Mouse (Mus musculus) gastrocnemius, postnatal 10 days (tissue): ENCODE data around the gene Ubxn7. TPM values are rescaled to one million over a fixed set of nuclear protein-coding genes. Genes with fewer than 3 reads are reported as not detected.
"Not testable (repeated sequence)": the region's sequence is repeated elsewhere in the genome, so short reads cannot be mapped to it uniquely, and the experiment has no call there.

Source experiments
- DNase-seq: peaks from one replicate; pipeline ENCODE4 v3.0.0; 2021; ENCODE audit warnings: mixed read lengths
- long read RNA-seq, 2 experiments: library from polyadenylated mRNA; stranded (forward); transcript quantifications; one replicate each; pipeline ENCODE4 v2.0.0; 2021
- total RNA-seq, 2 experiments: library from RNA; stranded (reverse); gene quantifications; 2 replicates each; pipeline ENCODE4 v1.2.3; 2021

Gene Ubxn7
- 10 to 100 TPM; 25.3 to 31.1 TPM for total RNA-seq
- long read RNA-seq, experiment 1, full-length matches to known transcripts: 12 of 14 reads
- long read RNA-seq, experiment 1, partial matches to known transcripts: 0 of 14 reads
- long read RNA-seq, experiment 1, other reads (novel, unspliced or antisense): 2 of 14 reads
- long read RNA-seq, experiment 2, full-length matches to known transcripts: 3 of 5 reads
- long read RNA-seq, experiment 2, partial matches to known transcripts: 2 of 5 reads
- long read RNA-seq, experiment 2, other reads (novel, unspliced or antisense): 0 of 5 reads

DNA sequence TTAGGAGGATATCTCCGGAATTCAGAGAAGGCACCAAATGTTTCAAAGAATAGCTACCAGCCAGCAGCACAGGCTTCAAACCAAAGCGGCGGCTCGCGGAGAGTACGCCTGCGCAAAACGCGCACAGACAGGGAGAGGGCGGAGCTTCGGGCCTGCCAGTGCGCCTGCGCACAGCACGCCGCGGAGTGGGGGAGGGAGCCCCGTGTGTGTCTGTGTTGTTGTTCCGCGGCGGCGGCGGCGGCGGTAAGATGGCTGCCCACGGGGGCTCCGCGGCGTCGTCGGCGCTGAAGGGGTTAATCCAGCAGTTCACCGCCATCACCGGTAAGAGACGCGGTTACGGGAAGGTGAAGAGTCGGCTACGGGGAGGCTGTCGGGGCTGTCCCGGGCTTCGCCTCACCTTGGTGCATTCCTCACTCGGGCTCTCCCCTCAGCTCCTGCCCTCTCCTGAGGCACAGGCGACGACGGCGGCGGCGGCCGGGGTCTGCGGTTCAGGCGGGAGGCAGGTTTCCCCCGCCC lies at the start of gene Ubxn7:
Gene Ubxn7, plus strand, starts transcription at position 218 of the 516 bp plus-strand sequence.
- DNase-seq: peak; percentile 99

DNA sequence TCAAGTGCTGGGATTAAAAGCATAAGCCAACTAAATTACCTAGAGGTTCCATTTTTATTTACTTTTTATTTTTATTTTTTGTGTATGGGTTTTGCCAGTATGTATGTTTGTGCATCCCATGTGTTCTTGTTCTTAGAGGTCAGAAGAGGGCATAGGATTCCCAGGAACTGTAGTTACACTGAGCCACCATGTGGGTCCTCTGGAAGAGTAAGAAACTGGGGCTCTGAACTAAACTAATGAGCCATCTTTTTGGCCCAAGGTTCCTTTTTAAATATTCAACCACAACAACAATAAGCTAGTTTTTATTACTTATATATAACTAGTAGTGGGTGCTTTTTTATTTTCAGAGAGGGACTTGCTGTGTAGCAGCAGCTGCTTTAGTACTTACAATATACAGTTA lies 49.4 kb upstream of the Ubxn7 start:
- DNase-seq: no peak

DNA sequence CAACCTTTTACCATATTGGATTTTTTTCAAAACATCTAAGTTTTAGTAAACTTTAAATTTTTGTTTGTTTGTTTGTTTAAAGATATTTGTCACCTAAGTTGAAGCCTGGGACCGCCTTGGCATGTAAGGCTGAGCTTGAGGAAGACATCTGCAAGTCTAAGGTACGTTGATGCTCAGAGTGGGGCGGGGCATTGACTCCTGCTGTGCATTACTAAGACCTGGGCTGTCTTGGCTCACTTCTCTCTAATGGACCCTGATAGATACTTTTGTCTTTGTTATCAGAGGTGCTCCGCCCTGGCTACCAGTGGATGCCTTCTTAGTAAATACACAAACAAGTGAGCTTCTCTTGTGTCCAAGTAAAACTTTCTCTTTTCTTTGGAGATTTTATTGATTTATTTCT lies 40.2 kb upstream of the Ubxn7 start:
- no peak for DNase-seq

DNA sequence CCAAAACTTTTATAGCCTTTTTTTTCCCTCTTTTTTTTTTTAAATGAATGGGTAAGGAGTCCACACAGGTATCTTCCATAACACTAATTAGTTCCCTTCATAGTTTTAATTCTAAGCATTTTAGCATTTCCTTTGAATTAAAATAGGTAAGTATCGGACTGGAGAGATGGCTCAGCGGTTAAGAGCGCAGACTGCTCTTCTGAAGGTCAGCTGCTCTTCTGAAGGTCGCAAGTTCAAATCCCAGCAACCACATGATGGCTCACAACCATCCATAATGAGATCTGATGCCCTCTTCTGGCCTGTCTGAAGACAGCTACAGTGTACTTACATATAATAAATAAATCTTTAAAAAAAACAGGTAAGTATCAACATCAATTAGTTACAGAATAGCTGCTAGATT lies 32.4 kb upstream of the Ubxn7 start:
- DNase-seq: not testable (repeated sequence)

DNA sequence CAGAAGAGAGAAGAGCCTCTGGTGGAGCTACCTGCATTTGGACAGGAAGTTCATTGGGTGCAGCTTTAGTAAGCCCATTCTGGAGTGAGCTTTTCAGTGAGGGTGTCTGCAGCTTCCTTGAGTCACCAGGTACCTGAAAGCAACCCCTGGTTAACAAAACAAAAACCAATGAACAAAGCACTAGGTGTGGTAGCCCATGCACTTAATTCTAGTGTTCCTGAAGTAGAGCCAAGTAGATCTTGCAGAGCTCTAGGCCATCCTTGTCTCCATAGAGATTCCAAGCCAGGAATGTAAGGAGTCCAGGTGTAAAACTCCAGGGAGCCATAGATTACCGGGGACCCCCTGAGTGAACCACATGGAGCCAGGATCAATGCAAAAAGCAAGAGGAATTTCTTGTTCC lies 29.0 kb upstream of the Ubxn7 start:
- DNase-seq: no peak

DNA sequence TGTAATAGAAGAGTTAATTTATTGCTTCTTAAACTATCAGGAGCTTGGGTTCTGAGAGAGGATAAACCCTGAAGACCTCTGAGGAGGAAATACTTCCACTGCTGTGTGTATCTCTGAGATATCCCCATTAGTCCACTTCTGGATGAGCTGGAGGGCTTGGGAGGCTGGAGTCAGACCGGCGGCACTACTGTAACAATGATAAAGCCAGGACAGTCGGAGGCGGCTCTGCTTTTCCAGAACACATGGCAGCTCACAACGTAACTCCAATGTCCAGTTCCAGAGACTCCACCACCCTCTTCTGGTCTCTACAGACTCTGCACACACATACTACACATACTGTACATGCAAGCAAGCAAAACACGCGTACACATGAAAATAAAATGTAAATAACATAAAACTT lies 28.2 kb upstream of the Ubxn7 start:
- DNase-seq: no peak

DNA sequence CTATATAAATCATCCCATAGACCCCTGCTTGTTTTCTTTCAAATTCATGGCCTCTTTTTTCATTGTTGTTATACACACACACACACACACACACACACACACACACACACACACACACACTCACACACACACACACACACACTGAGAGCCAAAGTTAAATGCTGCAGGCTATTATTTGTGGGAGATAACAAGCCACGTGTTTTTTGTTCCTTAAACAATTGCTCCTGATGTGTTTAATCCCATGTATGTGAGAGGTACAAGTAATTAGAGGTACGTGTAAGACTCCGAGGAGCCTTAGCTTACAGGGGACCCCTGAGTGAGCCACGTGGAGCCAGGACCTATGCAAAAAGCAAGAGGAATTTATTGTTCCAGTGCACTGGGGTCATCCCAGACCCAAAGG lies 20.1 kb upstream of the Ubxn7 start:
- no peak for DNase-seq

DNA sequence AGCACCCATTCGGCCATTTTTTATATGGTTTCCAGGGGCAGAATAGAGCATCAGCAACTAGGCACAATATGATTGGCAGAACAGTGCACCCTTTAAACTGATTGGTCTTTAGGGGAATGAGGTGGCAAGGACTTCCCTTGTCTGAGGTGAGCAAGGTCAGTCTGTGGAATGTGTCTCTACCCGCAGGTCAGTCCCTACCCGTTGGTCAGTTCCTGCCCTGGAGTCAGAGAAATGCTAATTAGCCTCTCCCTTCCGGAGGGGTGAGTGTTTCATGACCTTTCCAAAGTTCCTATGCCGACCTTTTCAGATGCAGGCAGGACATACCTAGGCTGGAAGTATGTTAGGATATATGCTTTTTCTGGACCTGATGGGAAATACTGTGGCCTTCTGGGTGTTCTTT lies 19.7 kb upstream of the Ubxn7 start:
- no peak for DNase-seq

DNA sequence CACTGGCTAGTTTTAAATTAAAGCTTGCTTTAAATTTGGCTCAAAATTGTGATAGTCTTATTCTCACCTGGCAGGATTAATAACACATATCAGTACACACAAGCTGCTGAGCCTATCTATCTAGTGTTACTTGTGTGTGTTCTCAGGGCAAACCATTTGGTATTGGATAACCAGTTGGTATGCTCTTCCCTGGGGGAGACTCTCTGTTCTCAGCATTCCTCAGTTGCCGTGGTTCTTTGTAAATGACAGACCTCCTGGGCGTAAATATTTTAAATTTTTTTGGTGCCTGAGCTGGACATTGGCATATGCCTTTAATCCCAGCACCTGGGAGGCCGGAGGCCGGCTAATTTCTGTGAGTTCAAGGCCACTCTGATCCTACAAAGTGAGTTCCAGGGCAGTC lies 19.2 kb upstream of the Ubxn7 start:
- no peak for DNase-seq

DNA sequence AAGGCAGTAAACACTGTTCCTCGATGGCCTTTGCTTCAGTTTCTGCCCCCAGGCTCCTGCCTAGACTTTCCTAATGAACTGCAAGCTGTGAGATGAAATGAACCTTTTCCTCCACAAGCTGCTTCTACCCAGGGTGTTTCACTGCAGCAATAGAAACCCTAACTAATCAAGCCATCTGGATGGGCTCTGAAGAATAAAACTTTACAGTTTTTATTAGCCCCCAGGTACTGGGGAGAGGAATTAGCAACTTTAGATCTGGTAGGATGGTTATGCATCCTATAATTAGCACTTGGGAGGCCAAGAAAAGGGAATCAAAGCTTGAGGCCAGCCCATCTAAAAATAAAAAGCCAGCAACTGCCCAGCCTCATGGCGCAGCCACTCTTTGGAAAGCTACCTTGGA lies 15.5 kb upstream of the Ubxn7 start:
- DNase-seq: no peak

DNA sequence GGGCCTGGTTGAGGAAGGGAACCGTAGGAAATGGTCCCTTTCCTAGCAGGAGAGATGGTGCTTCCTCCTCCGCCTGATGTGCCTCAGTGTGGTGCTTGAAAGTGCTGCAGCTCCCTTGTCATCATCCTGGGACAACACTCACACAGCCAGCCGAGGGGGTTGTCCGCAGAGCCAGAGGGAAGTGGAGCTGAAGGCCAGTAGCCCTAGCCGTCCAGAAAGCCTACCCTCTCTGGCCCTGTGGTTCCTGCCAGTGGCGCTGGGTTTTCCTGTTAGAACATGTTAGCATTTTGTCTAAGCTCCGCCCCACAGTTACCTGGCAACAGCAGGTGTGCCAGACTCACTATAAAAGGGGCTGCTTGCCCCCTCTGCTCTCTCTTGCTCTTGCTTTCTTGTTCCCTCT lies 8.1 kb upstream of the Ubxn7 start:
- DNase-seq: no peak

DNA sequence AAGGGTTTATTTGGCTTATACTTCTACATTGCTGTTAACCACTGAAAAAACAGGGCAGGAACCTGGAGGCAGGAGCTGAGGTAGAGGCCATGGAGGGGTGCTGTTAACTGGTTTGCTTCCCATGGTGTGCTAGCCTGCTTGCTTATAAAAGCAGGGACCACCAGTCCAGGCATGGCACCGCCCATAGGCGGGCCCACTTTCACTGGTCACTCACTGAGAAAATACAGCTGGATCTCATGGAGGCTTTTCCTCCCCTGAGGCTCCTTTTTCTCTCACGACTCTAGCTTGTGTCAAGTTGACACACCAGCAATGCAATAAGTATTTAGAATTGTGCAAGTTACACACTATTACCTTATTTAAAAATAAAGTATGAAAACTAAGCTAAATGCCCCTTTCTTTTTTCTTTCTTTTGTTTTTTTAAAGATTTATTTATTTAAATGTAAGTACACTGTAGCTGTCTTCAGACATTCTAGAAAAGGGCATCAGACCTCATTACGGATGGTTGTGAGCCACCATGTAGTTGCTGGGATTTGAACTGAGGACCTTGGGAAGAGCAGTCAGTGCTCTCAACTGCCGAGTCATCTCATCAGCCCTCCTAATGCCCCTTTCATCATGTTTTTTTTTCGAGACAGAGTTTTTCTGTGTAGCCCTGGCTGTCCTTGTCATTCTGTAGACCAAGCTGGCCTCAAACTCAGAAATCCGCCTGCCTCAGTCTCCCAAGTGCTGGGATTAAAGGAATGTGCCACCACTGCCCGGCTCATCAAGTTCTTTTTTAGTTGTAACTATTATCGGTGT lies 984 bp upstream of the Ubxn7 start:
- DNase-seq: no peak

DNA sequence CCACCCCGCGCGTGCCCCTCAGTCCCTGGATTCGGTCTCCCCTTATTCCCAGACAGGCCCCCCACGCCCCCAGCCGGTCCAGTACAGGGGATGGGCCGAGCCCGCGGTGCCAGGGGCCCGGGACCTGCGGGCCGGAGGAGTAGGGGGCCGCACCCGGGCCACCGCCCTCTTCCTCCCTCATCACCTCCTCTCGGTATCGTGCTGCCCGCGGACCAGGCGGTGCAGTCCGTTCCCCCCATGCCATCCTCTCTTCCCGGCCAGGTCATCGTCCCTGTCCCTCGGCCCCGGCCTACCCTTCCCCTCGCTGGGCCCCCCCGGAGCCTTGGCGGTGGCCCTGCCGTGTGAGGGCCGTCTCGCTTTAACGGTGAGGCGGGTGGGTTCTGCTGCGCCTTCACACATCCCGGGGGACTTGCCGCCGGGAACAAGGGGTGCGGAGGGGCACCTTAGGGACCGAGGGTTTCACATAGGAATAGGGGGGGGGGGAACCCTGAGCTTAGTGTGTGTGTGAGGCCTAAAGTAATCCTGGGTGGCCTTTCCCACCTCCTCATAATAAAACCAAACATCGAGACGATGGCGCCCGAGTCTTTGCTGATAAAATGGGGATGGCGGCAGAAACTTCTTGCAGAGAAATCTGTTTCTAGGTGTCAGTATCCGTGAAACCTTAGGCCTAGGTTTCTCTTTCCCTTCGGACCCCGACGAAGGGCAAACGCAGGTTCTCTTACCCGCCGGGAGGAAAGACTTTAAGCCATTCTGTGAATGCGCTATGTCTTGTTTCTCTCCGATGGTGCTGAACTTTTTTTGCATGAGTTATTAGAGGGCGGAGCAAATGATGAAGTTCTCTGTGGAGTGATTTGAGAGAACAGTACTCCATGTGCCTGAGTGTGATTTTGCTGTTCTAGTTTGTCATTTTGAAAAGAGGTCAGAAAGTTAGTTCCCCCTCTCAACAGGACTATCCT lies 777 bp downstream of the Ubxn7 start:
- DNase-seq: peak; percentile 45

DNA sequence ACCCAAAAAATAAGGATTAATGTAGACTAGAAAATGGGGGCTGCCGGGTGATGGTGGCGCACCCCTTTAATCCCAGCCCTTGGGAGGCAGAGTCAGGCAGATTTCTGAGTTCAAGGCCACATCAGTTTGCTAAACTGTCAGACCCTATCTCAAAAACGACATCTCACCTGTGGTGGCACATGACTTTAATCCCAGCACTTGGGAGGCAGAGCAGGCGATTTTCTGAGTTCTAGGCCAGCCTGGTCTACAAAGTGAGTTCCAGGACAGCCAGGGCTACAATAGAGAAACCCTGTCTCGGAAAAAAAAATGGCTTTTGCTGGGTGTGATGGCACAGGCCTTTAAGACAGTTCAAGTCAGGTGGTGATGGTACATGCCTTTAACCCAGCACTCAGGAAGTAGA lies 3.1 kb downstream of the Ubxn7 start:
- DNase-seq: no peak

DNA sequence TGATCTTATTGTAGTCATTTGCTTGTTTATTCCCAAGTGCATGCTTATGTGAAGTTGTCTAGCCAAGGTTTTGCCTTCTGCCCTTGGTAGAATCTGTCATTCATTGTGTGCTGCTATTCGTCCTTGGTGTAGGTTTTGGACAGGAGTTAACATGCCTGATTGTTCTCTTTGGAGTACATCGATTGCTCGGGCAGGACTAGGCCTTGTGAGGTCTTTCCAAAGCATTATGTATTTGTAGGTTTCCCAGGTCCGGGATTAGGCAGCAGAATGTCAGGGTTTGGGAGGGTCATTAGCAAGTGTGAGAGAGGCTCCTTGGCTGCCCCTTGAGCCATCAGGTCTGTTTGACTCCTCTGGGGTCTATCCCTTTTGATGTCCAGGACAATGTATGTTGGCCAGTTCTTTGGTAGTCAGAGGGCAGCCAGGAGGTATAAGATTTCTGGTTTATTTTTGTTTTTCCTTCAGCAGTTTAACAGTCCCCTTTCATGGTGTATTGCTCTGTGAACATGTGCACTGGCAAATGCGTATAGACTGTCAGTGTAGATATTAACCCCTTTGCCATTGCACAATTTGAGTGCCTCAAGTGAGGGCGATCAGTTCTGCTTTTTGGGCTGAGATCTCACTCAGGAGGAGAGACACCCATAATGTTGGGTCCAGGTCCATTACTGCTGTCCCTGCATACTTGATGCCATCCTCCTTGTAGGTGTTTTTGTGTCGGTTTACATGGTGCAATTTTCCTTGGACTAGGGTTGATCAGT lies 4.1 kb downstream of the Ubxn7 start:
- DNase-seq: no peak

DNA sequence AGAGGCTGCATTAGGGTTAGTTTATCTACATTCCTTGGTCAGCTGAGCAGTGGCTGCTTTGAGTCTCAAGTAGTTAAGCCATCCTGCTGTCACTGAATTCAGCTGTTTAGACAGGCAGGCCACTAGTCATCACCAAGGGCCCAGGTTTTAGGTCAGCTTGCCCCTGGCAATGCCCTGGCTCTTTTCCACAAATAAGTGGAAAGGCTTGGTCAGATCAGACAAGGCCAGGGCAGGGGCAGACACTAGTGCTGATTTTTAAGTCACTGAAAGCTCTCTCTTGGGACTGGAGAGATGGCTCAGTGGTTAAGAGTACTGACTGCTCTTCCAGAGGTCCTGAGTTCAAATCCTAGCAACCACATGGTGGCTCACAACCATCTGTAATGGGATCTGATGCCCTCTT lies 4.9 kb downstream of the Ubxn7 start:
- no peak for DNase-seq

DNA sequence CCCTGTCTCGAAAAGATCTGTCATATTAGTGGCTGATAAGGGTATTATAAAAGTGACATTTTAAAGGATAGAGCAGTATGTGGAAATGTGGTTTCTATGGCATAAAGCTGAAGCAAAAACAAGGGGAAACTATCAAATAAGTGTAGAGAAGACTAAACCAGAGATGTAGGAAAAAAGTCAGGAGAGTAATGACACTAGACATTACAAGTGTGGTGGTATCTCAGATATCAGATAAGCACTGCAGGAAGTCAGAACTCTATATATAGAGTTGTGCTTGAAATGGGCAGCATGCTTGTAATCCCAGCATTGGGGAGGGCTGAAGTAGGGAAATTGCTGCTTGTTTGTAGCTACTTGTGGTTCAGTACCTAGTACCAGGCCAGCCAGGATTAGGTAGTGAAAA lies 8.4 kb downstream of the Ubxn7 start:
- DNase-seq: no peak

DNA sequence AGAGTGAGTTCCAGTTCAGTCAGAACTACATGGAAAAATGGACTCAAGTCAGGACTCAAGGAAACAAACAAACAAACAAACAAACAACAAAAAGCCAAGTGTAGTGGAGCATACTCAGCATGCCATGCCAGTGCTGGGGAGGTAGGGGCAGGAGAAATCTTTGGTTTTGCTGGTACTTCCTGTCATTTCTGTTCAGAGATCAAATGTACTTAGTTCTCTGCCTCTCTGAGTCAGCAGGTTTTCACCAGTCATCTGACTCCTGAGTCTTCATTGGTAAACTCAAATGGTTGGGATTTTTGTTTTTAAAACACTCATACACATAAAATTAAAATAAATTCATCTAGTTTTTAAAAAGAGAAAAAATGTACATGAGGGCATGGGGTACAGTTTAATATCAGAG lies 13.5 kb downstream of the Ubxn7 start:
- DNase-seq: no peak

DNA sequence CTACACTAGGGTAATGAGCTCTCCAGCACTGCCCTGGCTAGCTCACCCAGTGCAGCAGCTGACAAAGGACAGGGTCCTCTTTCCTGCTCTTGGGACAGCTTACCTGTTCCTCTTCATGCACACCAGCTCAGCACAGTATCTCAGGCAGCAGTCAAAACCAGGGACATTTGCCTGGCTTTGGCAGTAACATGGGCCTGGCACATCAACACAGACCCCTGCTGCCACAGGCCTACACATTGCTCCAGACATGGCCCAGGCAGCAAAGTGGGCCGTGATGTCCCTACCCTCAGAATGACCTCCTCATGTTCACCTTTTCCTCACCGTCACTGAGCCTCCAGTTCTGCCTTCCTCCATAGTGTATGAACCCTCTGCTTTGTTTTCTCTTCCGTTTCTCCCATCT lies 18.7 kb downstream of the Ubxn7 start:
- no peak for DNase-seq

DNA sequence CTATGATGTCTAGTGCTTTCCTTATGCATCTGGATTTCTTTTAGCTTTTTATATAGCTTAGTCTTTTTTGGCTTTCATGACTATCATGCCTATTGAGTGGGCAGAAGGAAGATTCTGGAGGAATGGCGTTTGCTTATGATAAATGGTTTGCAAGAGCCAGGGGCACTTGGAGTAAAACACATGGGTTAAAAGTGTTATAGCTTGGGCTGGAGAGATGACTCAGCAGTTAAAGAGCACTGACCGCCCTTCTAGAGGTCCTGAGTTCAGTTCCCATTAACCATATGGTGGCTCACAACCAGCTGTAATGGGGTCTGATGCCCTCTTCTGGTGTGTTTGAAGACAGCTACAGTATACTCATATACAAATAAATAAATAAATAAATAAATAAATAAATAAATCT lies 31.5 kb downstream of the Ubxn7 start:
- no peak for DNase-seq

DNA sequence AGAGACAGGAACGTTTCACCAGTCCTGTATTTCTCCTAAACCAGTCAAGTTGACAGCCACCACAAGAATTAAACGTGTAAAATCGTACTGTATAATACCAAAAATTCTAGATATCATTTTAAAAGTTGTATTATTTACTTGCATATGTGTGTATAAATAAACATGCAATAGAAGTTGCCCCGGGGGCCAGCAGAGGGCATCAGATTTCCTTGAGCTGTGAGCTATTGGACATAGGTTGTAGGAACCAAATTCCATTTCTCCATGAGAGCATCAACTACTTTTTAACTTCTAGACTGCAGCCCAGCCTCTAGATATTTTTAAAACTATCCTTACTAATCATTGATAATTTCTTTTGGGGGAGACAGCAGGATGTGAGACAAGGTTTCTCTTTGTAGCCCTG lies 39.3 kb downstream of the Ubxn7 start:
- DNase-seq: peak; percentile 33

DNA sequence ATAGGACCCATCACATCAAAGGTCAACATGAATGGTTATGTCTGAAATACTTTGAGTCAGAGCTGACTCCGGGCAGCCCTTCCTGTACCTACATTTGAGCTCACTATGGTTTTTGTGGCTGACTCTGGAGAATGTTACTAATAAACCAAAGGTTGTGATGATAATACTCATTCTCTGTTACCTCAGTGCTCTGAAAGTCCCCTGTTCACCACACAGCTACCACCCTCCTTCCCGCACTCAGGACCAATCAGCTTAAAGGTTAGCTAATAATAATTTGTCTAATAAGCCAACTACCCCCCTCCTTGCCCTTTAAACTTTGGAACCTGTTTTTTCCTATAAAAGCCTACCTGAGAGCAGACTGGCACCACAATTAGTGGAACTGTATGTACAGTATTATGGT lies 47.5 kb downstream of the Ubxn7 start:
- DNase-seq: no peak
